Comparison of ENCODE assay signal across 1 mouse cellular context in genomic region chr1:151156777-151157632, GRCm38 (mm10).
A peak's percentile ranks its signal among the peaks of the same experiment; 100 is the strongest.
TF ChIP-seq lines count a peak whose summit lies in the region.

No protein-coding gene starts in this region.

TF ChIP-seq in MEL, 35 proteins besides CTCF, POLR2A, EP300 and RAD21:
- no peak for TF ChIP-seq USF2 (IDR thresholded peaks at IDR 0.05; ENCODE audit: borderline replicate concordance in 1 of 2, insufficient read depth in 1 of 2, low read depth in 1 of 2, low read length in 2 of 2)
- TF ChIP-seq GABPA (IDR thresholded peaks at IDR 0.05; ENCODE audit: low read depth, low read length): no peak
- TF ChIP-seq TCF12 (IDR thresholded peaks at IDR 0.05; ENCODE audit: low read depth, low read length): peak; percentile 15; the same call in 1 of the 2 replicates
